Mouse (Mus musculus) right cerebral cortex, adult 18-20 months (tissue): ENCODE results near the gene Inpp5k.
"Not testable (repeated sequence)": the region's sequence is repeated elsewhere in the genome, so short reads cannot be mapped to it uniquely, and the experiment has no call there.

ENCODE experiments used
- DNase-seq: peaks from one replicate; pipeline ENCODE4 v3.0.0; 2022; ENCODE audit warnings: mixed read lengths

The Inpp5k gene

GRCm38 (mm10) chr11:75684462-75684861 is 53.7 kb downstream of the Inpp5k start:
- DNase-seq = no peak

GRCm38 (mm10) chr11:75684956-75685355 is 54.2 kb downstream of the Inpp5k start:
- DNase-seq = no peak

GRCm38 (mm10) chr11:75687343-75687993 is 56.7 kb downstream of the Inpp5k start:
- DNase-seq = no peak

GRCm38 (mm10) chr11:75688132-75688531 is 57.3 kb downstream of the Inpp5k start:
- DNase-seq = no peak

- no peak for DNase-seq
Observed at GRCm38 (mm10) chr11:75689977-75690376, 59.2 kb downstream of the Inpp5k start.

- no peak for DNase-seq
Observed at GRCm38 (mm10) chr11:75691047-75691446, 60.3 kb downstream of the Inpp5k start.

GRCm38 (mm10) chr11:75693570-75693969 is 62.8 kb downstream of the Inpp5k start:
- no peak for DNase-seq

GRCm38 (mm10) chr11:75697464-75697863 is 66.7 kb downstream of the Inpp5k start:
- DNase-seq = not testable (repeated sequence)
